Mouse (Mus musculus): ENCODE results near the gene Cbx3. TPM values are rescaled to one million over a fixed set of nuclear protein-coding genes. Genes with fewer than 3 reads are reported as not detected.

Cbx3 gene
- polyA plus RNA-seq, 1 experiment from 2014 or later, result 677 TPM

DNA sequence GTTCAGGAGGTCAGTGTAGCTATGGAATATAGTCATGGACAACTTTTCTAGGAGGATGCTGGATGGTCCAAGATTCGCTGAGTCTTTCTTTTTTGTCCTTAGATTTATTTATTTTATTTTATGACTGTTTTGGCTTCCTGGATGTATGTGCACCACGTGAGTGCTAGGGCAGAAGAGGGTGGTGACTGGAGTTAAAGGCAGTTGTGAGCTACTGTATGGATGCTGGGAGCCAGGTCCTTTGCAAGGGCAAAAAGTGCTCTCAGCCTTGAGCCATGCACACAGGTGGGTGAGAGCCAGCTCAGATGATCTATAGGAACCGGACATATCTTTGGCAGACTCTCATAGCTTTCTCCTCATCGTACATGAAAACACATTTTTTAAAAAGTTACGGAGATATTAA, 53.1 kb downstream of the Cbx3 start:
- Histone ChIP-seq H3K9ac (ENCODE audit: low read length) (no peak overlapping the region), H3K9me3 (ENCODE audit: control insufficient read depth, low read length) (no peaks in the 10 kb centered on the region), H3K4me3 (ENCODE audit: low read depth, low read length) (peak overlapping the region; percentile 63), H3K27me3 (ENCODE audit: control insufficient read depth, insufficient read depth, low read length) (no peaks in the 10 kb centered on the region), H3K4me1 (ENCODE audit: control insufficient read depth, insufficient read depth, low read length) (no peaks in the 10 kb centered on the region), H3K4me2 (ENCODE audit: low read depth, severe bottlenecking) (peak overlapping the region; percentile 81), H3K36me3 (ENCODE audit: control insufficient read depth, insufficient read depth, low read length) (no peaks in the 10 kb centered on the region), H3K27ac (replicated peaks; ENCODE audit: low read depth, low read length) (no peak overlapping the region)
- WGBS, result 21% methylated on average over 5 of the region's 5 CpGs
- DNase-seq (ENCODE audit: low spot score) (no peak), ATAC-seq (ENCODE audit: insufficient number of reproducible peaks, low FRiP score, low TSS enrichment, low read depth) (no peak)

DNA sequence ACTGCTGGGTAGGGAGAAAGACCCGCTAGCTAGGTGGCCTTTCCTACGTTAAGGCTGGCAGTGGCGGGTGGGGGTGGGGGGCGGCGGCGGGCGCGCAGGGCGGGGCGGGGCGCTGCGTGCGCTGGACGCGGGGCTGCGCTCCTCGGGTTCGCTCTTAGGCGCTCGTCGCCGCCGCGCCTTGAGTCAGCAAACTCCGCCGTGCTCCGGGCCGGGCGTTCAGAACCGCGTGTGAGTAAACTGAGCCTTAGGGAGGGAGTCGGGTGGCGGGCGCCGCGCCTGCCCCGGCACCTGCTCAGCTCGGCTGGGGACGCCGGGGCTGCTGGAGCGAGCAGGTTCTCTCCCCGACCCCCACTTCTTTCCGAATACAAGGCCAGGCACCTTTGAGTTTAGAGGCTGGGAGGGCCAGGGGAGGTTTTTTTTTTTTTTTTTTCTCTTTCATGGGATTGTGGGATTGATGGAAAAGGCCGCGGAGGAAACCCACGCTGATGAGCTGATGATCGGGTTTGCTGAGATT, 53.7 kb downstream of the Cbx3 start, which contains the start of gene Snx10:
Gene Snx10, plus strand, starts transcription at position 95 of the 514 bp plus-strand sequence.
- Histone ChIP-seq H3K27ac (replicated peaks; ENCODE audit: low read depth, low read length) (no peak within 1 kb of the TSS), H3K4me3 (ENCODE audit: low read depth, low read length) (peak within 1 kb of the TSS; percentile 63), H3K4me2 (ENCODE audit: low read depth, severe bottlenecking) (peak within 1 kb of the TSS; percentile 81), H3K4me1 (ENCODE audit: control insufficient read depth, insufficient read depth, low read length) (no peaks in the 10 kb centered on the region), H3K9me3 (ENCODE audit: control insufficient read depth, low read length) (no peaks in the 10 kb centered on the region), H3K27me3 (ENCODE audit: control insufficient read depth, insufficient read depth, low read length) (no peaks in the 10 kb centered on the region), H3K9ac (ENCODE audit: low read length) (peak within 1 kb of the TSS; percentile 70), H3K36me3 (ENCODE audit: control insufficient read depth, insufficient read depth, low read length) (no peaks in the 10 kb centered on the region)
- DNase-seq (ENCODE audit: low spot score) (peak; percentile 68), ATAC-seq (ENCODE audit: insufficient number of reproducible peaks, low FRiP score, low TSS enrichment, low read depth) (peak; percentile 47; the same call in 1 of the 2 replicates)
- WGBS, result under 1% methylated on average over 47 of the region's 47 CpGs

DNA sequence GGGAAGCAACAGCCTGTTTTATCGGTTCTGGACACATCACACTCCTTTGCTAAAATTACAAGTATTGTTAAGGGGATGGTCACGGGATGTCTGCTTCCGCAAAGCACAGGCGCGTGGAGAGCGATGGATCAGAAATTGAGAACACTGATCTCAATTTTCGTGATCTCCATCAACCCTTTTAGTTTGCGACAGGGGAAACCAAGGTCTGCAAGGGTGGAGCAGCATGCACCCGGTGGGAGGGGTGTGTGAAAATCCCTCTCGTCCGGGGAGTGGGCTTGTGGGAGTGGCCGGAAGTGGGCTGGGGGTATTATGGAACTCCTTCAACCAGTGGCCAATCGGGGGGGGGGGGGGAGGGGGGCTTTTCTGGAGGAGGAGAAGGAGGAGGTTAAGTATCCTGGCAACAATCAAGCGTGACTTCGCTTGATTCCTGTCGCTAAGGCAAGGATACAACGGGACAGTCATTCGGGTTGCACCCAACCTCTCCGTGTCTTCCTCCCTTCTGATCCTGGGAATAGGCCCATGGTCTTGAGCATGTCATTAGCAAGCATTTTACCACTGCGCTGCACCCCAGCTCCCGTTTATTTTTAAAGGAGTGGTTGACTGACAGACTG, 54.3 kb downstream of the Cbx3 start:
- peak; percentile 71 for DNase-seq (ENCODE audit: low spot score)
- peak; percentile 72; the same call in 1 of the 2 replicates for ATAC-seq (ENCODE audit: insufficient number of reproducible peaks, low FRiP score, low TSS enrichment, low read depth)
- Histone ChIP-seq H3K4me2 (ENCODE audit: low read depth, severe bottlenecking) (peak overlapping the region; percentile 81), H3K4me3 (ENCODE audit: low read depth, low read length) (peak overlapping the region; percentile 63), H3K9ac (ENCODE audit: low read length) (peak overlapping the region; percentile 70), H3K27me3 (ENCODE audit: control insufficient read depth, insufficient read depth, low read length) (no peaks in the 10 kb centered on the region), H3K9me3 (ENCODE audit: control insufficient read depth, low read length) (no peaks in the 10 kb centered on the region), H3K36me3 (ENCODE audit: control insufficient read depth, insufficient read depth, low read length) (no peaks in the 10 kb centered on the region), H3K4me1 (ENCODE audit: control insufficient read depth, insufficient read depth, low read length) (no peaks in the 10 kb centered on the region), H3K27ac (replicated peaks; ENCODE audit: low read depth, low read length) (no peak overlapping the region)
- WGBS, result 1% methylated on average over 20 of the region's 21 CpGs

DNA sequence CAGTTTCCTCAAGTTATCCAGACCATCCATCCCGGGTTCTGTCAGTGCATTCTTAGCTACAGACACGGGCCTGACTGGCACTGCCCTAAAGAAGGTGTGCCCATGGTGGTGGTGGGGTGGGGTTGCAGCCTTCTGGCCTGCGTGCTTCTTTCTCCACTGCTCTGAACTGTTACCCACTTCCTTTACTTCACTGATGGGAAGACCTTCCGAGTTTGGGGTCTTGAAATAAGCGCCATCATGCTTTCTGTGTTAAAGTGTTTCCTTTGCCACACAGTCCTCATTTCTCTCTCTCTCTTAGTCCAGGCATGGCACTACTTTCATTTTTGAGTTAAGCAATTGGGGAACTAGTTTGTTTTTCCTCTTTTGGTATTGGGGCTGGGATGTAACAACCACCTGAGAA, 54.8 kb downstream of the Cbx3 start:
- Histone ChIP-seq H3K4me3 (ENCODE audit: low read depth, low read length) (no peak overlapping the region), H3K9me3 (ENCODE audit: control insufficient read depth, low read length) (no peaks in the 10 kb centered on the region), H3K4me2 (ENCODE audit: low read depth, severe bottlenecking) (peak overlapping the region; percentile 81), H3K4me1 (ENCODE audit: control insufficient read depth, insufficient read depth, low read length) (no peaks in the 10 kb centered on the region), H3K36me3 (ENCODE audit: control insufficient read depth, insufficient read depth, low read length) (no peaks in the 10 kb centered on the region), H3K27ac (replicated peaks; ENCODE audit: low read depth, low read length) (no peak overlapping the region), H3K9ac (ENCODE audit: low read length) (peak overlapping the region; percentile 70; the same call in 1 of the 2 replicates), H3K27me3 (ENCODE audit: control insufficient read depth, insufficient read depth, low read length) (no peaks in the 10 kb centered on the region)
- ATAC-seq (ENCODE audit: insufficient number of reproducible peaks, low FRiP score, low TSS enrichment, low read depth) (no peak), DNase-seq (ENCODE audit: low spot score) (no peak)
- WGBS, result 55% methylated on average over 5 of the region's 5 CpGs

GRCm38 (mm10) chr6:51529457-51529856, 59.3 kb downstream of the Cbx3 start:
- no peak for ATAC-seq (ENCODE audit: insufficient number of reproducible peaks, low FRiP score, low TSS enrichment, low read depth)
- DNase-seq (ENCODE audit: low spot score), result no peak

More at GRCm38 (mm10) chr6:51529457-51529856, 59.3 kb downstream of the Cbx3 start:
- Histone ChIP-seq H3K4me2 (ENCODE audit: low read depth, severe bottlenecking) (no peak overlapping the region), H3K27me3 (ENCODE audit: control insufficient read depth, insufficient read depth, low read length) (no peaks in the 10 kb centered on the region), H3K9me3 (ENCODE audit: control insufficient read depth, low read length) (no peaks in the 10 kb centered on the region), H3K27ac (replicated peaks; ENCODE audit: low read depth, low read length) (no peak overlapping the region), H3K36me3 (ENCODE audit: control insufficient read depth, insufficient read depth, low read length) (no peaks in the 10 kb centered on the region), H3K4me3 (ENCODE audit: low read depth, low read length) (no peak overlapping the region), H3K4me1 (ENCODE audit: control insufficient read depth, insufficient read depth, low read length) (no peaks in the 10 kb centered on the region), H3K9ac (ENCODE audit: low read length) (no peak overlapping the region)
- 83% methylated on average over 7 of the region's 7 CpGs for WGBS

Other genes starting within 250 kb of the Cbx3 start
- gene Nfe2l3, start 37.7 kb upstream of the Cbx3 start, polyA plus RNA-seq (2014; fragmentation: Nextera tagmentation; extraction: Ambion mirVana), result 0.73 and 1.0 TPM in 2 replicates
- gene Hnrnpa2b1, start 466 bp upstream of the Cbx3 start, polyA plus RNA-seq (2014; fragmentation: Nextera tagmentation; extraction: Ambion mirVana), result 1,465 and 1,829 TPM in 2 replicates
- 16.8 and 19.1 TPM in 2 replicates for gene Snx10, start 53.5 kb downstream of the Cbx3 start, polyA plus RNA-seq (2014; fragmentation: Nextera tagmentation; extraction: Ambion mirVana)